Mouse (Mus musculus) lung, postnatal 25 days (tissue): ENCODE data around the gene Plch2.

ENCODE experiments used
- DNase-seq: peaks from one replicate; pipeline ENCODE4 v3.0.0; 2022; ENCODE audit warnings: low spot score

Gene Plch2

DNA sequence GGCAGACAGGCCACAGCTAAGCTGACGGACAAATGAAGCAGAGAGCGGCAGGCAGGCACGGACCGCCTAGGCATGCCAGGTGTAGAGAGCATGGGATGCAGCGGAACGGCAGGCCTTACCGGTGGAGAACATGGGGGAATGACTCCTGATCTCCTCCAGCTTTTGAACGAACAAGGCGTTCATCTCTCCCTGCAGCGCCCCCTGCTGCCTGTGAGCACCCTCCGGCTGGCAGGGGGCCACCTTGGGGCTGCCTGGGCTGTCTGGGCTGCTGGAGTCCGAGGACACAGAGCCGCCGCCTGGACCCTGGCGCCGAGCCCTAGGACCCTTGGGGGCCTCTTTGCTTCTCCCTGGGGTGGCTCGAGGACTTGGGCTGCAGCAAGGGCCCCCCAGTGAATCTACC, 70.5 kb downstream of the Plch2 start:
- peak; percentile 52 for DNase-seq

DNA sequence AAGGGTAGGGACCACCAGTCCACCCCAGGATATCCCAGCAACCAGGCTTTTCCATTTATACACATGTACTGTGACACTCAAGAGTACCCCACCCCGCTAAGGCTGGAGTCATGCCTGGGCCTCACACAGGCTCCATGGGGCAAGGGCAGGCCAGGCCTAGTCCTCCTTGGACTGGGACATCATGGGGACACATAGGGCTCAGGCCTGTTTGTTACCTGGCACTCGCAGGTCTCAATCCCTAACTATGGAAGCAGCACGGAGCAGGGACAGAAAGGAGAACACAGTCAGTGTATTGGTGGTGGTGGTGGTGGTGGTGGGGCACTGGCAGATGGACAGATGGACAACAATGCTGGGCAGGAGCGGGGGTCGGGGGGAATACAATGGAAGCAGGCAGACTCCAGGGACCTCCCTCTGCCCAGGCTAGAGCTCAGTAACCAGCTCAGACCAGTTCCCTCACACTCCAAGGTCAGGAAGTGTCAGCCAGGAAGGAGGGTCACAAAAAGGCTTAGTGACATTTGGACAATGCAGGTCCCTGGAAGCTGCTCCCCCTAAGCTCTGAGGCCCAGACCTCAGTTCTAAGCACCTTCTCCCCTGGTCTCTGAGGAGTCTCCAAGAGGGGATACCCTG, 71.3 kb downstream of the Plch2 start:
- DNase-seq, result no peak

DNA sequence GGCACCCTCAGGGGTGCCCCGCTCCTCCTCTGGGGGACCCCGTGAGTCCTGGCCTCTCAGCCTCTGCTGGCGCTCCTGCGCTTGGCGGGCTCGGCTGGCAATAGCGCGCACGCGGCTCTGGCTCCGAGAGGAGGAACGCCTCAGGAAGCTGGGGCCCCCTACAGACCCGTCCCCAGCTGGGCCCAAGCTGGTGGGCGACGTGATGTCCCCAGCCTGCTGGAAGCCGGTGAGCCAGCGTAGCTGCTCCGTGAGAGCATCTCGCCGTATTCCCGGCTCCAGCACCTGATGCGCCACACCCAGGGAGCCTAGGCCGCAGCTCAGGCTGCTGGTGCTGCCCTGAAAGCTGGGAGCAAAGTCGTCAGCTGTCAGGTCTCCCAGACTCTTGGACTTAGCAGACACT, 72.8 kb downstream of the Plch2 start:
- no peak for DNase-seq

DNA sequence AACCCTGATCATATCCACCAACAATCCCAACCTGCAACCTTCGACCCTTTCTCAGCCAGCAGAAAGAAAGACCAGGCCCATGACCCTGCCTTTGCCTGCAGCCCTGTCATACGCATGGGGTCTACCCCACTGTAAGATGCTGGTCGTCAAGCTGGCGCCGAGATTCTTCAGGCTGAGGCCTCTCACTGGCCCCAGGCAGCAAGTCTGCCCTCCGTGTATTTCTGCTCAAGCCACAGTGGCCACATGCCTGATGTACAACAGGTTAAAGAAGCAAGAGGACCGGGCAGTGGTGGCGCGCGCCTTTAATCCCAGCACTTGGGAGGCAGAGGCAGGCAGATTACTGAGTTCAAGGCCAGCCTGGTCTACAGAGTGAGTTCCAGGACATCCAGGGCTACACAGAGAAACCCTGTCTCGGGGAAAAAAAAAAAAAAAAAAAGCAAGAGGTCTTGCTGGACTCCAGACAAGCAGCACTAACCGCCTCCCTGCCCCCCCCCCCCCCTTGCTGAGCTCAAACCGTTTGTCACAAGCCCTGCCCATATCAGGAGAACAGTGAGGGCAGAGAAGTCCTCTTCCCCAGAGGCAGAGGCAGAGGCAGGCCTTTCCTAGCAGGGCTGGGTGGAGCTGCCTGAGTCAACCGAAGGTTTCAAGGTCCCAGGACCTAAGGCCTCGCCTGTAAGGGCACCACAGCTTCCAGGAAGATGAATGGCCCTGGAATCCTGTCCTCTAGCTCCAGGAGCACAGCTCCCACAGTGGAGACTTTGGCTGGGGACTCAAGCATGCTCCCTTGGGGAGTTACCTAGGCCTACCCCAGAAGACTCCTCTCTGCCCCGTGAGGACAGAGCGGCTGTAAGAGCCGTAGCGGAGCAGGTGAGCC, 74.1 kb downstream of the Plch2 start:
- DNase-seq, result no peak

DNA sequence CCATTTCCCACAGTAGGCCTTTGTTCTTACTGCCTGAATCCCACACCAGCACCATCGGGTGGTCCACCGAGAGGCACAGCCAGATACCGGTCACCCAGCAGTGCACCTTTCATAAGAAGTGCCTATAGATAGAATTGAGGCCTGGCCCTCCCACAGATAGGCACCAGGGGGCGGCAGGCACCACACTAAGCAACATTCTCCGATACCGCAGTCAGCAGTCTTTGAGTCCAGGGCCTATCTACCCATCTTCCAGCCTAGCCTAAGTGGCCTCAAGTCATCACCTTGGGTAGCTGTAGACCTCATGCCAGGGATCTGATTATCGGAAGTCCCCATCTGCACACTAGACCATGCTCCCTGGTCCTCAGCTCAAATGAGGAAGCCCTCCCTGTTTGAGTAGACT, 75.1 kb downstream of the Plch2 start:
- peak; percentile 53 for DNase-seq

DNA sequence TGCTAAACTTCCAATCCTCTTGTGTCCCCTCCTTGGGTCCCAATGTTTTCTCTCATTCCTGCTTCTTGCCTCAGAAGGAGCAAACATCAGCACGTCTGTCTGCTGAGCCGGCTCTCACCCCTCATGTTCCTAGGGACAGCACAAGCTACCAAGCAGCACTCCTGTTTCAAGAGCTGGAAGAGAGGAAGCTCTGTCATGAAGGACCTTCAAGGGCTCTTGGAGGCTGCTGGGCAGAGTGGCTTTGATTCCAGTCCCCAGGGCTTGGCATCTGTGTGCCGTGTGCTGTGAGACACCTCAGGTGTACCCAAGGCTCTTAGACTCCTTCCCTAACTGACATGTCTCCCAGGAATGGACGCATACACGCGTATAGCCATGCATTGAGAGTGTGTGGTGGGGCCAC, 75.5 kb downstream of the Plch2 start:
- DNase-seq, result peak; percentile 64

DNA sequence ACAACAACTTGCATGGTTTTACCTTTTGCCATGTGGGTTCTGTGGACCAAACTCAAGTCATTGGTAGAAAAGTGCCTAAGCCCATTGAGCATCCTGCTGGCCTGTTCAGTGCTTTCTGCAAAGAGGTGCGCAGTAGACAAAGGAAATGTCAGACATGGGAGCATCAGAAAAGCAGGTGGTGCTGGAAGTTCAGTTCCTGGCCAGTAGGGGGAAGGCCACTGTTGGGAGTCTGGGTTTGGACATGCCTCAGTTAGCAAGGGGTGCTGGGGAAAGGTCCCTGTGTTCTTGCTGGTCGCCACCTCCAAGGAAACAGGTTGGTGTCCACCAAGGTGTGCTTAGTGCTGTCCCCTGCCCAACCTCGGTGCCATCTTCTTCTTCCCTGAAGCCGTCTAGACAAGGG, 76.5 kb downstream of the Plch2 start:
- DNase-seq, result no peak

DNA sequence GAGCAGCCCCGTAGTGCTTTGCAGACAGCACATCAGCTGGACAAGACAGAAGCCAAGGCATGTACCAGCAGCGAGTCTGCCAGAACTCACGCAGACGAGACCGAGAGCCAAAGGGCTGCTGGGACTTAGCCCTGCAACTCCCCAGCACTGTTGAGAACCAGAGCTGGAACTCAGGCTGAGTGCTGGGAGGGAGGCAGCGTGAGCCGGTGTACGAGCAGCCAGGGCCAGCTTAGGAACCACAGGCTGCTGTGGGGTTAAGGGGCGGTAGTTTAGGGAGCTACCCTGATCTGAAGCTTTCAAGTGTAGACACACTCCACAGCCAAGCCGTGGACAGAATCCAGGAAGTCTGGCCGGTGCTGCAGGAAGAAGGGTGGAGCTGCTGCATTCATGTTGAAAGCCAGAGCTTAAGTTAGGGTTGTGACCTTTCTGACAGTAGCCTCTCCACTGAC, 82.4 kb downstream of the Plch2 start:
- no peak for DNase-seq

DNA sequence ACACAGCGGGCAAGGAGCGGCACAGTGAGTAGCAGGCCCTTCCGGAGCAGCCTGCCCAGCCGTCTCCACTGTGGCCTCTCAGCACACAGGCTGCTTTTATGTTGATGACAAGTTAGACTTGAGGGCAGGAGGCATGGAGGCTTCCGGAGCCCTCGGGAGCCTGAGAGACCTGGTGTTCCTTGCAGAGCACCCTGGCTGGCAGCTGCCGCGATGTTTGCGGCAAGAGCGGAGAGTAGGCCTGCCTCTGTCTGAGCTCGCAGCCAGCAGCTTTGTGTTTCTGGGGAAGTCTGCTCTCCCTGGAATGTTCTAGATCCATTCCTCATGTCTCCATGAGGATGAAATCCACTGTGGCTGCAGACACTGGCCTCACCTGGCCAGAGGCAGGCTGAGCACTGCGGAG, 84.0 kb downstream of the Plch2 start:
- no peak for DNase-seq

DNA sequence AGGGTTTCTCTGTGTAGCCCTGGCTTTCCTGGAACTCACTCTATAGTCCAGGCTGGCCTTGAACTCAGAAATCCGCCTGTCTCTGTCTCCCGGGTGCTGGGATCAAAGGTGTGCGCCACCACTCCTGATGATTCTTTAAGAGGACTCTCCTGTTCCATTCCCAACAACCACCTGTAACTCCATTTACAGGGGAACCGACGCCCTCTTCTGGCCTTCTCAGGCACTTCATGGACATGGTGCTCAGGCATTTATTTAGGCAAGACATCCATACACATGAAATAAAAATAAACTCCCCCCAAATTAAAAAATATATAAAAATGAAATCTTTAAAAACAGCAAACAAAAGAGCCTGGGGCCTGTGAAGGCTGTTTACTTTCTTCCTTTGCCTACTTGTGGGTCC, 89.4 kb downstream of the Plch2 start:
- peak; percentile 48 for DNase-seq

DNA sequence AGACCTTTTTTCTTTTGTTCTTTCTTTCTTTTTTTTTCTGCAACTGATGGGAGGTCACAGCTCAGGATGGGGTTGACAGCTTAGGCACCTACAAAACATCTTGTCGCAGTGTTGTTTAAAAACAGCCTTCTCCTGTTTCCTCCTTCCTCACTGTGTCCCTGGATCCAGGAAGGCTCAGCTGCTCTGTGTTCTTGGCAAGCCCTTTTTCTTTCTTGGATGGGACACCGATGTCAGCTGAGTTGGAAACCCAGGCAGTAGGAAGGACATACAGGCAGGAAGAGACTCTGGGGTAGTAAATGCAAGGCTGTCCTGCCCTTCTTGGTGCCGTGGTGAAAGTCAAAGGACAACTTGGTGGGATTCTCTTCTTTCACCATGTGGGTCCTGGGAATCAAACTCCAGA, 90.7 kb downstream of the Plch2 start:
- no peak for DNase-seq

DNA sequence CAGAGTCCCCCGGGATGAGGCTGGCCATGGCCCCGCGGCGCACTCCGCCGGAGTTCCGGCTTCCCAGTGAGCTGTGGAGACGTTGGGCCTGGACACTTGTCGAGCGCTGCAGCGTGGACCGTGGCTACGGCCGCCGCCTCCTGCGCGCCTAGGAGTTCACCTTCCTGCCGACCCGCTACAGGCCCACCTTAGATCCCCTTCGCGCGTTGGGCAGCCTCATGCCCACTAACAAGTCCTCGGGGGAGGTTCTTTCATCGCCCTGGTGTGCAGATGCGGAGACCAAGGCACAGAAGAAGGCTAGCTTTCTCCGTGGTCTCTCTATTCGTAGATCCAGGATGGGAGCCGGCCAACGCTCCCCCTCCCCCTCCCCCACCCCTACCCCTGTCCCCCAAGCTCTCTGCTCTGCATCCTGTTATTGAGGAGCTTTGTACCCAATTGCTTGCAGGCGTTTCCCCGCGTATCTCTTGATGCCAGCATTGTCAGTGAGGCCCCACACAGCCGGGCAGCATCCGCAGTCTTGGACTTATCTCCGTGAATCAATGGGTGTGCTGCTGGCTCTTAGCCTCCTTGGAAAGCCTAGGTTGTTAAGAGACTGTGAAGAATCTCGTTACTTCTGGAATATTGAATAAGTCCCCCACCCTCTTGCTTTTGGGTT, 91.9 kb downstream of the Plch2 start:
- DNase-seq, result no peak

DNA sequence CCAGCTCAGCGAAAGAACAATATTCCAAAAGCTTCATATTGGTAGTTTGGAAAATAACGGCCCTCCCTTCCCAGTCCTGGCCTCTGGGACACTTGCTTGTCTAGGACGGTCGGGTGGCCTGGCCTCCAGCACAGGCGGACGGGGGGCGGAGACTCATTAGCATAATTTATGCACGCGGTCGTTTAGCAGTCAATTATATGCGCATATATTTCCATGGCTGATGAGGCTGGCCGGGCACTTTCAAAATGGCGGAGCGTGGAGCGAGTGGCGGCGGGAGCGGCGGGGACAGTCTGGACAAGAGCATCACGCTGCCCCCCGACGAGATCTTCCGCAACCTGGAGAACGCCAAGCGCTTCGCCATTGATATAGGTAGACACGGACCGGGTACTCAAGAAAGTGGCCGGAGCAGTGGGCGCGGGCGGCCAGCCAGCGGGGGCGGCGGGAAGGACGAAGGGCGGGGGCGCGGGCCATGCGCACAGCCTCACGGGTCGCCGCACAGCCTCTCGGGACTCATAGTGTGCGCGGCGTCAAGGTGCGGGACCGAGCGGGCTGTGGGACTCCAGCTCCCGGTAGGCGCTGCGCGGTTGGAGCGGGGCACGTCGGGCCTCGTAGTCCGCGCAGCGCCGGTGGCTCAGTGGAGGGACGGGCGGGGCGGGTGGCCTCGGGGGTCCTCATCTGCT, 92.5 kb downstream of the Plch2 start, which contains the start of gene Pank4:
TSS of gene Pank4 (plus strand) at position 223 of the 680 bp plus-strand sequence.
- DNase-seq, result peak; percentile 93

DNA sequence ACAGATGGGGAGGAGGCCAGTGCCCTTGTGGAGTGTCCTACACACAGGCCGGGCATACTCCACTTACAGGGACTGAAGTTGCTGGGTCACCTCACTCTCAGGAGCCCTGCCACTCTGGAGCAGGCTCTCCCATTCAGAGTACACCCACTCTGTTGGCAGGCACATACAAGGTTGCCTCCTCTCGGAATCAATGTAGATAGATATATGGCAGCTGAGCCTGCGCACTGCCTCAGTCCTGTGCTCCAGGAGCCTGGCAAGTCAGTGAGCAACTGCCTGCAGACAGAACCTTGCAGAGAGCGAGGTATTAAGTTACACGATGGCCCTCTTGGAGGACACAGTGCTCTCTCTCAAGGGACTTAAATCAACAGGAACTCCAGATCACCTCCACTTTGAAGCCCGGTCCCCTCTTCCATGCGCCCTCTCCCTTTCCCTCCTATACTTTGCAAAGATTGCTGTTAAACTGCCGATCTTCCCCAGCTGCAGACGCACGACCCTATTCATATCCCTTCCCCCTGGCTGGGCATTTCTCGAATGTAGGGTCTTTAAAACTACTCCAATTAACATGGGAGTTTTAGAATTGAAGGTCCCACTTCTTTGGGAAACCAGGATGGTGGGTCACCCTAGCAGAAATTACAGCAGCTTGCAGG, 93.3 kb downstream of the Plch2 start:
- no peak for DNase-seq

DNA sequence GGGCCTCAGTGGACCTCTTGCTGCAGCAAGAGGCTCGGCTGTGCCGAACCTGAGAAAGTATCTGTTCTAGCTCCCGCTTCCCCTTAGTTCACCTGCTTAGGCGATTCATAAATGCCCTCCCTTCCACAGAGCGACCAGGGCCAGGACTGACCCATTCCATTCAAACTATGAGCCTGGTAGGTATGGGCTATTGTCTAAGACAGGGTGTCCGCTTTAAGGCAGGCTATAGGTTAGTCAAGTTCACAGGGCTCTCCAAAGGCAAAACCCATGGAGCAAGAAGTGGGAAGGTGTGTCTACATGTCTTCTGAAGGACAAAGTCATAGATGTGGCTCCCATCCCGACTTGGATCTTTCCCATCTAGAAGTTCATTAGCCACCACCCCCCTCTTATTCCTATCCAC, 93.9 kb downstream of the Plch2 start:
- DNase-seq, result no peak

DNA sequence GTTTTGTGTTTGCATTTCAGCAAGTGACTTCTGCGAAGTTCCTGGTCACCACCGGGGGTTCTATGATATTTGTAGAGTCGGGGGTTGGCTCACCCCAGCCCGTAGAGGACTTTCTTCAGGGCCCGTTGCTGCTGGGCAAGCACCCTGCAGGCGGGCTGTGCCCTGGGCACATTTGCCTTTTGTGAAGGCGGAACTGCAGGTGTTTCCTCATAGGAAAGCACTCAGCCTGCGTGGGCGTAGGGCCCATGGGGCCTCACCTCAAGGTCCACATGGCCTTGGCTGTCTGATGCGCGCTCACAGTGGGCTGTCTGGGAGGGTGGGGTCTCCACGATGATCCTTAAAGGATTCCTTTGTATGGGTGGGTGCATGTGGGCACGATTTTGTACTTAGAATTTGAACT, 94.7 kb downstream of the Plch2 start:
- peak; percentile 55 for DNase-seq

DNA sequence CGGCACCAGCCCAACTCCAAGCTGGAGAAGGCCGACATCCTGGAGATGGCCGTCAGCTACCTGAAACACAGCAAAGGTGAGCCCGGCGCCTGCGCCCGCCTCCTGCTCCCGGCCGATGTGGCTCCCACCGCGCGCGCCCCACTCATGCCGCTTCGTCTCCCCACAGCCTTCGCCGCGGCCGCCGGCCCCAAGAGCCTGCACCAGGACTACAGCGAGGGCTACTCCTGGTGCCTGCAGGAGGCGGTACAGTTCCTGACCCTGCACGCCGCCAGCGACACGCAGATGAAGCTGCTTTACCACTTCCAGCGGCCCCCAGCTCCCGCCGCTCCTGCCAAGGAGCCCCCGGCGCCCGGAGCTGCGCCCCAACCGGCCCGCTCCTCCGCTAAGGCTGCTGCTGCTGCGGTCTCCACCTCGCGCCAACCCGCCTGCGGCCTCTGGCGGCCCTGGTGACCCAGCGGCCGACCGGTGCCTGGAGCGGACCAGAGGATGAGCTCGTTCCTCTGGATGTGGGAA, 95.3 kb downstream of the Plch2 start:
- no peak for DNase-seq

DNA sequence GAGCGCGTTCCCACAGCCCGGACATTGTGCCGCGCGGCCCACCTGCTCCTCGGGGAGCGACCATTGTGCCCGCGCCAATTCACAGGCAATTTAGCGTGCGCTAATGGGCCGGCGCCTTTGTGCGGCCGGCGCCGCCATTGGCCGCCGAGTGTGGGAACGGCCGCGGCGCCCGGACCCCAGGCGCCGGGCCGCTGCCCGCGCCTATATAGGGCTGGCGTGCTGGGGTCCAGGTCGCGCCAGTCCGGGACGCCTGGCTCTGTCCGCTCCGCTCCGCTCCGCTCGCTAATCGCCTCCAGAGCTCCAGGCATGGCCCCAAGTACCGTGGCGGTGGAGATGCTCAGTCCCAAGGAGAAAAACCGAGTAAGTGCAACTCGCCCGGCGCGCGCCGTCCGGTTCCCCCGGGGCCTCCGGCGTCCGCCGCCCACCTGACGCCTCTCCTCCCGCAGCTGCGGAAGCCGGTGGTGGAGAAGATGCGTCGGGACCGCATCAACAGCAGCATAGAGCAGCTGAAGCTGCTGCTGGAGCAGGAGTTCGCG, 95.8 kb downstream of the Plch2 start, which contains the start of gene Hes5:
TSS of gene Hes5 (plus strand) at position 234 of the 536 bp plus-strand sequence.
- no peak for DNase-seq

DNA sequence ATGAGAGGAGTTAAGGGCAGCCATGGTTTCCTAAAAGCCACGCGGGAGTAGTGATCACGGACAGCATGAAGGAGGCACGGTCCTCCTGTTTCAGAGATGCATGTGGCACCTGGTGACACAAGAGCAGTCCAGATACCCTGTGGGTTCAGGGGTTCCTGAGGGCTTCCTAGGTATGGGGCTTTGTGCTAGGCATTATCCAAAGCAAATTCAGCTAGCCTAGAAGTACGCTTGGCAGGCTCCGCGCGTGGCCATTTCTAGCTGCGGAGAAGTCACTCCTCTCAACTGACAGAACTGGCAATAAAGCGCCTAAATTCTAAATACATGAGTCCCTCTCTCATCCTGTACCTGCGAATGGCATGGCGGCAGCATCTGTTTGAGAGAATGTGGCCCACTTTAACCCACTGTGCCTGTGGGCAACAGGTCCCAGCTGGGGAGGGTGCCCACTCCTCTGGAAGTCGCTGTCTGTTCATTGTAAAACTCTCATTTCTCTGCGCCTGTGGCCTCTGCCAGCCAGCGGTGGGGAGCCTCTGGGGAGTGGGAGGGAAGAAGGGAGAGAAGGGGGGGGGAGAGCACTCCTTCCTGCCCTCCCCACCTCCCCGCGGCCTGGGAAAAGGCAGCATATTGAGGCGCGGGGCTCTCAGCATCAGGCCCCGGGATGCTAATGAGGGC, 96.4 kb downstream of the Plch2 start:
- DNase-seq, result no peak

DNA sequence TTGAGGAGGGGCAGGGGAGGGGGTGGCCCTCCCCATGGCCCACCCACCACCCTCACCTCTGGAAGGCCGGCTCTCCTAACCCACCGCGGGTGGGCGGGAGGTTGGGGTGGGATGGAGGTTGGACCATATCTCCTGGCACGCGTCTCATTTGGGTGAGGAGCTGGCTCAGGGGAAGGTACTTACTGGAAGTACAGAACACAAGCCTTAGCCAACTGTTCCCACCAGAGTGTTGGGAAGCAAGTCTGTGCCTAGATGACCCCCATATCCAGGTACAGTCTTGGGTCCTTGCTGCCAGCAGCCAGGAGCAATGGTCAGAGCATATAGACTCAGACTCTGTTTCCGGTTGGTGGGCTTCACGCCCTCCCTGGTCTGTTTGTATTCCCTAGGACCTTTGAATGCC, 98.0 kb downstream of the Plch2 start:
- DNase-seq, result no peak

DNA sequence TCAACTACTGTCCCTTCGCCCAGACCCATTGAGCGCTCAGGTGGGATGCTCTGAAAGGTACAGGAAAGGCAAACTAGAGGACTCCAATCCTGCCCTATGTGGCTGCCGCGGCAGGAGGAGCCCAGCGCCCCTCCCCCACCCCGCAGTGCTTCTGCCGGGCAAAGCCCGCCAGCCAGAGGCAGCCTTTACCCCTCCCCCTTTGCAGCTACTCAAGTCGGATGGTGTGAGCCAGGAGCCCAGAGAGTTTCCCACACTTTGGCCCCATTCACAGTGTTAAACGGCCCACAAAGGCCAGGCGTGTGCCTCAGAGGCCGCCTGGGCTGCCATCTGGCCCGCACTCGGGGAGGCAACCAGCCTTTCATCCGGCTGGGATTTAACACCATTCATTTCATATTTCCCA, 98.4 kb downstream of the Plch2 start:
- no peak for DNase-seq
